Mouse (Mus musculus) embryonic facial prominence, embryonic 11.5 days (tissue): ENCODE measurements around the gene Cwf19l2. TPM values are rescaled to one million over a fixed set of nuclear protein-coding genes. Genes with fewer than 3 reads are reported as not detected.

ENCODE experiments used
- polyA plus RNA-seq: library from polyadenylated mRNA; unstranded; fragments of >200 nt; fragmentation: Nextera tagmentation; extraction: Ambion mirVana; gene quantifications from 2 replicates; pipeline ENCODE4 v1.2.1, GENCODE M21; 2014

Cwf19l2 gene
- polyA plus RNA-seq, 1 experiment from 2014 or later: 15.4 TPM

Other genes starting within 250 kb of the Cwf19l2 start
- gene Alkbh8, start 68.5 kb upstream of the Cwf19l2 start, polyA plus RNA-seq: 32.2 and 34.2 TPM in 2 replicates
- 3.0 and 3.2 TPM in 2 replicates for gene Gucy1a2, start 129.2 kb downstream of the Cwf19l2 start, polyA plus RNA-seq